Mouse (Mus musculus): ENCODE results near the gene Obp2b.

Gene Obp2b

DNA sequence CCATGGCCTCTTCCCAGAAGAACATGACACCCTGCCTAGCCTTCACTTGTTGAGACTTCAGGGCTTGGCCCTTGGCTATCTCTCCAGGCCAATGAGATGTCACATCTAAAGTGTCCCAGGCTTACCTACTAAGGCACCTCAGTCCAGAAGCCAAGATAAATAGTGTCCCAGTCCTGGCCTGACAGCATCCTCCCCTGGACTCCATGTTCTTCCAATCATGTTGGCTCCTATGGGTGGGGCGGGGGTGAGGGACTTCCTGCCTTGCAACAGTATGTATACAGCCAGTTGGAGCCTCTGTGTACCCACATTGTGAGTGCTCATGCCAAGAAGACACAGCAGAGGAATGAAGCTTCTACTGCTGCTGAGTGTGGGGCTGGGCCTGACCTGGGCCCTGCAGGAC lies 39.9 kb downstream of the Obp2b start, which contains the start of gene Lcn11:
Lcn11 (plus strand) TSS at position 301 of the 400 bp plus-strand sequence.
- DNase-seq (ENCODE audit: low read depth, low spot score) = no peak

DNA sequence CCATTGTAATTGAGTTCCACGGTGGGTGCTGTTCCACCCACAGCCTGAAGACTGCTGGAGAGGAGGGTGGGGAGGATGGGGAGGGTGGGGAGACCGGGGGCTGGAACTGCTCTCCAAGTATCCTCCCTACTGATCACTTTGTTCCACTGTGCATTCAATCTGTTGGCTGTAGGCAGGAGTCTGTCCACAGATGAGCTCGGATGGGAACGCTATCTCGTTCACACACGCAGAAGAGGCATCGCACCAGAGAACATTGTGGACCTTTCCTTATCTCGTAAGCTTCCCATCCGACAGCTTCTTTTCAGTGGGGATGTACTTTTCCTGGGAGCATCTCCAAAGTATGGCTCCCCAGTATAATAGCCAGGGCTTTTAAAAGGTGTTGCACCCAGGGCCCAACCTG lies 42.3 kb downstream of the Obp2b start:
- DNase-seq (ENCODE audit: low read depth, low spot score) = no peak

DNA sequence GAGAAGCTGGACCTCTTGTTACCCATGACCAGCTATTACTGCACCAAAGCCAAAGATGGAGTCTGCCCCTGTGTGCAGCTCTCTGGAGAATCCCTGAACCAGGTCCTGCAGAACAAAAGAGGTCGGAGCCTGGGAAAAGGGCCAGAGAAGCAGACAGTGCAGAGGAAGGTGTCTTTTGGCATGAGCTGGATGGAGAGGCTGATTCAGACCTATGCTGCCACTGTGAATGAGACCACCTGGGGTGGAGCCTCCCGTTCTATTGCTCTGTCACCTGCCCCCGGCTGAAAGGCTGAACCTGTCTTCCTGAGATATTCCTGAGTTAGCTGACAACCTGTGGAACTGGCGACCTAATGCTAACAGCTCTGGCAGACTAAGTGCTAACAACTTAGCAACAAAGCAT lies 44.1 kb downstream of the Obp2b start:
- no peak for DNase-seq (ENCODE audit: low read depth, low spot score)

DNA sequence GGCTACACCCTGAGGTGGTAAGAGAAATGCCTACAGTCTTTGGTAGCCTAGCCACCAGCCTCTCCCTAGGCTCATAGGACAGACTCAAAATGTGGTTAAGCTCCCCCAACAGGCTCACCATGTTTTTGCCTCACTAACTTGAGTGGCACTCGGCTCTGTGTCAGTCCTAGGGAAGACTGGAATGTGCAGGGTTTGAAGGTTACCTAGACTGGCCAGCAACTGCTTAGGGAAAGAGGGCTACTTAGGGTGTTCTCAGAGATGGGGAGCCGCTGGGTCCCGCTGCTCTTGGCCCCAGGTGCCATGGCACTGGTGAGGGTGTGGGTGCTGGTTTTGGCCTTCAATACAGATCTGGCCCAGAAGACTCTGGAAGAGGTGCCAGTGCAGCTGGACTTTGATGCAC lies 45.1 kb downstream of the Obp2b start, which contains the start of gene Gm13539:
Gm13539 (plus strand) TSS at position 301 of the 400 bp plus-strand sequence.
- DNase-seq (ENCODE audit: low read depth, low spot score) = no peak

DNA sequence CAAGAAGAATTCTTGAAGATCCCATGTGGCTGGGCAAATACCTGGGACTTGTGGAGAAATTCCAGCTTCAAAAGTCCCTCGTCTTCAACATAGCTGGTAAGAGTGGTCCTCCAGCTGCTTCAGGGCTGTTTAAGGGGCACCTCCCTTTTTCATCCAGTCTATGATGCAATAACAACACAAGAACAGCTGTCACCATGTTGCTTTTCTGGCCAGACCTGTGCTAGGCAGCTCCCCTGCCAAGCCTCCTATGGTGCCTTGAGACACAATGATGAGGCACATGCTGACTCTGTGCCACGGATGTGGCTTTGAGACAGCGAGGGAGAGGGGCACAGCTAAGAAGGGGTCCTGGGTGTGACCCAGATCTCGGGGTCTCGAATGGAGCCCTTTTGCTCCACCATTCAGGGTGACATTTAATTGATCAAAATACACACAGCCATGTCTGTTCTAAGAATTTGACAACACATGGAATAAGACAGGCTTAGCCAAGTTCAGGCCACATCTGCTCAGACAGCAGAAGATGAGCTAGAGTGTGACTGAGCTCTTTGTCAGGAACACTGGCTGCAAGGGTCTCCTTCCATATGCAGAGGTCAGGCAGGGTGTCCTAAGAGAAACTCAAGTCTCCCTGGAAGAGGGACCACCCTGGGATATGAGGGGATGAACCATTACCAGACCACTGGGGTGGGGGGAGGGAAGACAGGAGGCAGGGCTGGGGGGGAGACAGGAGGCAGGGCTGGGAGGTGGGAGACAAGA lies 48.9 kb downstream of the Obp2b start:
- no peak for DNase-seq (ENCODE audit: low read depth, low spot score)

DNA sequence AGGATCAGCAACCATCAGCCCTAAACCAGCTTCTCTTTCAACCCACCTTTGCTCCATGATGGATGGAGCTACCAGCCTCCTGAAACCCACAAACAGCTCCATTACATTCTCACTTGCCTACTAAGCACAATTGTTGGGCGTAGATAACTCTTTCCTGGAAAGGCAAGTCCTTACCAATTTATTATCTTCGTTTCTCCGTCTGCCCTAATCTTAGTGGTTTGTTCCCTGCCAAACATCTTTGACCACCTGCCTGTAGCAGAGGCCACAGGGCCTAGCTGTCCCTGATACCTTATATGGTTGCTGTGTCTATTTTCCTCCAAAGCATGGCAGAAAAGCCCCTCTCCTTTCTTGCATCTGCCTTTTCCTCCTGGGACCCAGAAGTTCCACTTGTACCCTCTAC lies 52.3 kb downstream of the Obp2b start:
- DNase-seq (ENCODE audit: low read depth, low spot score) = no peak
